Mouse (Mus musculus) cerebellum, postnatal 36 days (tissue): ENCODE measurements around the gene Rabl6.

Experiments
- DNase-seq, 2 experiments: peaks; one replicate each; pipeline ENCODE4 v3.0.0; 2021 to 2022; ENCODE audit warnings: mixed read lengths in 2 of 2

The Rabl6 gene

GRCm38 (mm10) chr2:25591863-25592262 is 16.5 kb downstream of the Rabl6 start:
- DNase-seq = peak; percentile 47 to 54

GRCm38 (mm10) chr2:25588227-25588907 is 20.0 kb downstream of the Rabl6 start:
- DNase-seq = no peak

- no peak for DNase-seq
These were observed 21.0 kb downstream of the Rabl6 start for GRCm38 (mm10) chr2:25587290-25587689.

GRCm38 (mm10) chr2:25585601-25586000 is 22.7 kb downstream of the Rabl6 start:
- DNase-seq = peak in 1 of 2 experiments; percentile 20

- peak in 1 of 2 experiments; percentile 5 for DNase-seq
These were observed 23.5 kb downstream of the Rabl6 start for GRCm38 (mm10) chr2:25584856-25585255.

GRCm38 (mm10) chr2:25584152-25584551 is 24.2 kb downstream of the Rabl6 start:
- peak; percentile 52 to 58 for DNase-seq

GRCm38 (mm10) chr2:25583571-25583970 is 24.8 kb downstream of the Rabl6 start:
- no peak for DNase-seq

GRCm38 (mm10) chr2:25583120-25583481 is 25.2 kb downstream of the Rabl6 start:
- DNase-seq = no peak

- DNase-seq = peak; percentile 51 to 55
These were observed 25.7 kb downstream of the Rabl6 start for GRCm38 (mm10) chr2:25582466-25583119.

- peak; percentile 90 to 91 for DNase-seq
These were observed 26.4 kb downstream of the Rabl6 start for GRCm38 (mm10) chr2:25581901-25582301.

- DNase-seq = peak; percentile 75 to 84
These were observed 26.9 kb downstream of the Rabl6 start, which contains the start of gene Ajm1 for GRCm38 (mm10) chr2:25581294-25581864. Gene Ajm1 (minus strand): TSS chr2:25581757.

- DNase-seq = peak; percentile 46 to 52
These were observed 27.7 kb downstream of the Rabl6 start for GRCm38 (mm10) chr2:25580621-25581101.

- peak; percentile 79 to 89 for DNase-seq
These were observed 28.4 kb downstream of the Rabl6 start for GRCm38 (mm10) chr2:25579737-25580460.

- DNase-seq = peak; percentile 59 to 66
These were observed 29.3 kb downstream of the Rabl6 start for GRCm38 (mm10) chr2:25578796-25579736.

- DNase-seq = peak; percentile 49 to 54
These were observed 30.1 kb downstream of the Rabl6 start for GRCm38 (mm10) chr2:25577951-25578795.

- DNase-seq = peak; percentile 49 to 51
These were observed 31.1 kb downstream of the Rabl6 start for GRCm38 (mm10) chr2:25576965-25577891.

GRCm38 (mm10) chr2:25576028-25576850 is 32.1 kb downstream of the Rabl6 start:
- DNase-seq = peak in 1 of 2 experiments; percentile 21

- peak; percentile 67 to 72 for DNase-seq
These were observed 32.8 kb downstream of the Rabl6 start for GRCm38 (mm10) chr2:25575432-25576027.
